Mouse (Mus musculus) heart, postnatal 25 days (tissue): ENCODE measurements around the gene Synrg. TPM values are rescaled to one million over a fixed set of nuclear protein-coding genes. Genes with fewer than 3 reads are reported as not detected.

ENCODE experiments used
- DNase-seq: peaks from one replicate; pipeline ENCODE4 v3.0.0; 2022; ENCODE audit warnings: low spot score
- intact Hi-C: fragments of 180-260 bp; cut with DNase I; formaldehyde crosslinking; loops from one replicate; pipeline ENCODE4 v1.15.1; 2025
- total RNA-seq, 2 experiments: library from RNA; stranded (reverse); gene quantifications; 2 replicates each; pipeline ENCODE4 v1.2.3; 2021

Gene Synrg
- total RNA-seq, 2 experiments from 2014 or later: 25.7 to 27.4 TPM

GRCm38 (mm10) chr11:83979992-83980391 lies 15.8 kb downstream of the Synrg start:
- intact Hi-C loops: no loop called here

GRCm38 (mm10) chr11:83981338-83981737 lies 17.1 kb downstream of the Synrg start:
- intact Hi-C loops: no loop called here
- no peak for DNase-seq

More at GRCm38 (mm10) chr11:83979992-83980391, 15.8 kb downstream of the Synrg start:
- DNase-seq: no peak

GRCm38 (mm10) chr11:83991701-83992100 lies 27.5 kb downstream of the Synrg start:
- DNase-seq: no peak
- intact Hi-C loops: no loop called here

GRCm38 (mm10) chr11:83993428-83993827 lies 29.2 kb downstream of the Synrg start:
- intact Hi-C loops: no loop called here
- DNase-seq: no peak

DNA sequence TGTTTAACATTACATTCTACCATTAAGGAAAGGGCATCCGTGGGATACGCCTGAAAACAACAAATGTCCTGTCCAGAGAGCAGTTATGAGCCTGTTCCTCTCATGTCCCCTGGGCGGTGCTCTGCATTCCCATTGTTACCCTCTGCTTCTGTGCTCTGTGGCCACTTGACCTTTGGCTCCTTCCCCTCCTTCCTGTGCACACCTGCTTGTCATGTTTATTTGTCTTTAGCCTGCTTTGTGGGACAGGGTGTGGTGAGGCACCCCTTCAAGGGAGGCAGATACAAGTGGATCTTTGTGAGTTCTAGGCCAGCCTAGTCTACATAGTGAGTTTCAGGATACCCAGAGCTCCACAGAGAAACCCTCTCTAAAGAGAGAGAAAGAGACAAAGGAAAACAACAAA lies 30.3 kb downstream of the Synrg start:
- DNase-seq: no peak
- intact Hi-C loops: no loop called here

GRCm38 (mm10) chr11:83995535-83995950 lies 31.3 kb downstream of the Synrg start:
- DNase-seq: no peak
- intact Hi-C loops: no loop called here

- DNase-seq: no peak
- intact Hi-C loops: no loop called here
Measured at GRCm38 (mm10) chr11:83997171-83997868, 33.1 kb downstream of the Synrg start.

DNA sequence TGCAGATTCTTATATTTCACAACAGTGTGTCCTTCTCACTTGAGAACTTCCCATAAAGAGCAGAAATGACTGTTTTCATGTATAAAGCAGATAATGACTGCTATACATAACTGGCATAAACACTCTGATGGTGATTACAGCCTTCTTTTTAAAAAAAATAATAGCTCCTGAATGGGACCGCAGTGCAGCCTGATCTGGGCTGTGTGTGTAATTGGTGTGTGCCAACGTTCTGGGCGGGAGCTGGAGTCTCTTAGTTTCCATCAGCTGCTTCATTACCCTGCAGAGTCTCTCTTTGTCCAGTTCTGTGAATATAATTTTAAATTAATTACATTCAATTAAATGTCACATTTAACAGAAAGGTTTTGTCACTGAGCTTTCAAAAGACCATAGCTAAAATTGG lies 34.8 kb downstream of the Synrg start:
- intact Hi-C loops: no loop called here
- no peak for DNase-seq

- intact Hi-C loops: no loop called here
- DNase-seq: no peak
Measured at GRCm38 (mm10) chr11:83999411-83999915, 35.2 kb downstream of the Synrg start.

GRCm38 (mm10) chr11:84001257-84001656 lies 37.0 kb downstream of the Synrg start:
- intact Hi-C loops: no loop called here

GRCm38 (mm10) chr11:84003986-84004385 lies 39.8 kb downstream of the Synrg start:
- DNase-seq: no peak
- intact Hi-C loops: no loop called here

More at GRCm38 (mm10) chr11:84001257-84001656, 37.0 kb downstream of the Synrg start:
- no peak for DNase-seq

DNA sequence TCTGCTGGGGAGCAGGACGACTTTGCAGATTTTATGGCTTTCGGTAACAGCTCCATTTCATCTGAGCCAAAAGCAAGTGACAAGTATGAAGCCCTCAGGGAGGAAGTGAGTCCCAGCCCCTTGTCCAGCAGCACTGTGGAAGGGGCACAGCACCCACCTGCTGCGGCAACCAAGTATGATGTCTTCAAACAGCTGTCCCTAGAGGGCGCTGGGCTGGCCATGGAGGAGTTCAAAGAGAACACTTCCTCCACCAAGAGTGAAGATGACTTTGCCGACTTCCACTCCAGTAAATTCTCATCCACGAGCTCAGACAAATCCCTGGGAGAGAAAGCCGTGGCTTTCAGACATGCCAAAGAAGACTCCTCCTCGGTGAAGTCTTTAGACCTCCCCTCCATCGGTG lies 44.8 kb downstream of the Synrg start:
- intact Hi-C loops: no loop called here
- DNase-seq: no peak

DNA sequence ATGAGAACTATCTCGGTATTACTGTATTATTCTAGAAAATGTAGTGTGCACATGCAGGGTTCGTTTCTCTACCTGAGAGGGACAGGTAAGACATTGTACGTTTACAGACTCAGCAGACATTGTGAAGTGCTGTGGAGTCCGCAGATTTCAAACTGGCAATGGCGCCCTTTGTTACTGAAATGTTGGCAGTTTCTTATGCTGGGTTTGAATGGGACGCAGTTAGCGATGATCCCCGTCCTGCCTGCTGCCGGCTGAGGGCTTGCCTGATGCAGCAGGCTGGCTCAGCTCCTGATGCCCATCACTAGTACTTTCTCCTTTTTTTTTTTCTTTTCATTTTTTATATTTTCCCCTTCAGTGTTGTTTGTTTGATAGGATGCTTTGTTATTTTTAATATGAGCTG lies 46.2 kb downstream of the Synrg start:
- DNase-seq: no peak
- intact Hi-C loops: no loop called here

GRCm38 (mm10) chr11:84011050-84011449 lies 46.8 kb downstream of the Synrg start:
- intact Hi-C loops: no loop called here
- DNase-seq: no peak

DNA sequence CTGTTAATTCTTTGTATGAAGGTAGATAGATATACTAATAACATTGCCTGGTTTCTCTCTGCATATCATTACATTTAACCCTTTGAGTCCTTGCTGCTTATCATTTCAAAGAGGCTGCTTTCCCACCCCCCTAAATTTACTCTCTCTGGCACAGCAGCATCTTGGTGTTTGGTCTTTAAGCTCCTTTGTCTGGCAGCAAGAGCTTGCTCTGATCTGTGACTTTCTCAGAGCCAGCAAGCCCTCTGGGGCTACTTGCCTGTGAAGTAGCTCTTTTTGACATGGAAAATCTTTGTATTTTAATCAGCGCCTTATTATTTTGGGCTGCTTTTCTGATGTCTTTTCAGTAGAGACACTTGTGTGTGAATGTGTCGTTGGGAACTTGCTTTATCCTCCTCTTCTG lies 47.3 kb downstream of the Synrg start:
- no peak for DNase-seq
- intact Hi-C loops: no loop called here

- intact Hi-C loops: no loop called here
- no peak for DNase-seq
Measured at GRCm38 (mm10) chr11:84013105-84013504, 48.9 kb downstream of the Synrg start.

DNA sequence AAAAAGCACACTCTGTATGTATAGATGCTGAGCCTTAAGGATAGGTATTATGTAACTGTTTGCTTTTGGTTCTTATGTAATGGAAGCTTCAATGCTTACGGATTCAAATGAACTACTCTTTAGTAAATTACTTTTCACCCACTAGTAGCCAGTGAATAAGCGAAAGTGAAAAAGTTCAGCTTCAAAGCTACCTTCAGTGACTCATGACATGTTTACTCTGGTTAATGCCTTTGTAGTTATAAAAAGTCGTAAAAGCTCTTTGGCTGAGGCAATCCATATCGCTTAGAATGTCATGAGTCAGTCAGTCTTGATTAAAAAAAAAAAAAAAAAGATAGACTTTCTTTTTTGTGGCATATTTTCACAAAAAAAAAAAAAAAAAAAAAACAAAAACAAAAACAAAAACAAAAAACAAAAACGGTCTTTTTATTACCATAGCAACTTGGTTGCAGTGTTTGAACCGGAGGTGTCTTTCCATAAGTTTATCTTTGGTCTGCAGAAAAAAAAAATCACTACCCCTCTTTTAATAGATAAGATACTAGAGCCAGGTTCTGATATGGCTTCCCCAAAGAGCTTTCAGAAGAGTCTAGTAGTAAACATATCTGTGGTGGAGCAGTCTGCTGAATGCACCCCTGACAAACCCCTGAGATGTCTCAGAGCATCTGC lies 52.0 kb downstream of the Synrg start:
- no peak for DNase-seq
- intact Hi-C loops: no loop called here

- intact Hi-C loops: no loop called here
- DNase-seq: no peak
Measured at GRCm38 (mm10) chr11:84016810-84017508, 52.7 kb downstream of the Synrg start.

DNA sequence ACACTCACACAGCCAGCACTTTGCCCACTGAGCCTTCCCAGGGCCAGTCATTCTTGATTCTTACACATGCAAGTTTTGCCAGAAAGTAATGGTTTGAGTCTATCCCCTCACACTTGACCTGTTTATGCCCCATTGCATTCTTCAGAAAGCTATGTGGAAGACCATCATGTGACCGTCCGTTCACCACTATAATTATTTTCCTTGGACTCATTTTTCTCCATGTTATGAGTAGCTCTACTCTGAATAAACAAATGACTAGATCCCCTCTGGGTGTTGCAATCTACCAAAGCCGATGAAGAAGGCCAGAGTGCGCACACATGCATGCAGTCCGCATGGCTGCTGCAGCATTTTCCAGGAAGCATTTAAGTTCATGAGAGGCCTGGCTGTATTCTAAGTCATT lies 63.0 kb downstream of the Synrg start:
- intact Hi-C loops: no loop called here
- DNase-seq: no peak

DNA sequence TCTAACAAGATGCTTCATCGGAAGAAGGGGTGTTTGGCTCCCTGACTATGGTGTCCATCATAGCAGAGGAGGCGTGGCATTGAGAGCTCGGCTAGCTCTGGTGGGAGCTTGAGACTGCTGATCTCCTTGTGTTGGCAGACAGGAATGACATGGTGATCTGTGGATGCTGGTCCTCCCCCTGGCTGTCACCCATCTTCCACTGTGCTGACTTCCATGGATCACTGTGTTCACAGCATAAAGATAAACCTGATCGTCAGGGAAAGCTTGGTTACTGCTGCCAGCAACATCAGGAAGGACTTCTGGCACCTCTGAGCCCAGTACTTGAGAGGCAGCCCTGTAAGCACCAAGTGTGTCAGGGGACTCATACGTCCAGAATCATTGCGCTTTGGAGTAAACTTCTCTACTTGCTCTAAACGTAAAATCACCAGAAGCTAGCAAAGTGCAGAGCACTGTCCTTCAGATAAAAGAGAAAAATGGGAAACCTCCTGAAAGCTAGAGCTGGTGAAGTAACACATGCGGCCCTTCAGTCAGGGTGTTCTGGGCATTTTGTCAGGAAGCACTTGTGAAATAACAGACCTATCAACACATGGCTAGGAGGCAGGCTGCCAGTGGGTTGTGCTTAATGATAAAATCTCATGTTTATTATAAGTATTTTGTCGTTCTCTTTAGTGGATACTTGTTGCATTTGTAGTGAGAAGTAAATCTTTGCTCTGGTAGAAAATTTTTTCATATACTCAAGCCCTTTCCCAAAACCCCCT lies 64.2 kb downstream of the Synrg start:
- intact Hi-C loops: no loop called here
- DNase-seq: peak; percentile 52
